Mouse (Mus musculus) olfactory bulb, adult 2 months (tissue): ENCODE results near the gene Six2.

Experiments
- CTCF ChIP-seq: fragments of 200-500 bp; IDR thresholded peaks from 2 replicates; pipeline ENCODE4 v1.5.1; 2012; ENCODE audit warnings: low read depth, mild to moderate bottlenecking, low read length, moderate library complexity; ENCODE audit not compliant: insufficient read depth
- POLR2A ChIP-seq: fragments of 200-500 bp; IDR thresholded peaks from 2 replicates; pipeline ENCODE4 v1.6.1; 2012; ENCODE audit warnings: mild to moderate bottlenecking, low read depth, low read length, moderate library complexity; ENCODE audit not compliant: insufficient read depth

- TF ChIP-seq CTCF (no peak), POLR2A (no peak)
Observed at GRCm38 (mm10) chr17:85688236-85688910, at the start of gene Six2.
